Mouse (Mus musculus) MEL-GATA-1-ER (cell line): ENCODE results near the gene Ebf4.

Experiments used
- DNase-seq: peaks from one replicate; pipeline ENCODE4 v3.0.0-alpha.2; 2012; ENCODE audit warnings: low read depth; ENCODE audit errors: extremely low read depth

The Ebf4 gene

DNA sequence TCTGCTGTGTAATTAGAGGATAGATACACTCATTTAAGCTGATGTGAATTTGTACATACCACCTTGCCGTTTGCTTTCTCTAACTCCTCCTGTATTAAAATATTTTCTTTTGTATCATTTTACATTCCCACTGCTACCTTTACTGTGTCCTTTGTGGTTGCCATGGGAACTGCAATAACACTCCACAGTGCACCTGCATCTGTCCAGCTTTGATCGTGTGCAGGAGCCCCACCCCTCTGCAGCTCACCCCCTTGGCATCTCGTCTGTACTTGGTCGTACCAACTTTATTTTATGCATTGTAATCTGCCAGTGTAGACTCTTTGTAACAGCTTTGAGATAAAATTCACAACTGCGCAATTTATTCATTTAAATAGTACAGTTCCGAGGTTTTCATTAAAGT is 88.9 kb downstream of the Ebf4 start:
- DNase-seq: no peak

DNA sequence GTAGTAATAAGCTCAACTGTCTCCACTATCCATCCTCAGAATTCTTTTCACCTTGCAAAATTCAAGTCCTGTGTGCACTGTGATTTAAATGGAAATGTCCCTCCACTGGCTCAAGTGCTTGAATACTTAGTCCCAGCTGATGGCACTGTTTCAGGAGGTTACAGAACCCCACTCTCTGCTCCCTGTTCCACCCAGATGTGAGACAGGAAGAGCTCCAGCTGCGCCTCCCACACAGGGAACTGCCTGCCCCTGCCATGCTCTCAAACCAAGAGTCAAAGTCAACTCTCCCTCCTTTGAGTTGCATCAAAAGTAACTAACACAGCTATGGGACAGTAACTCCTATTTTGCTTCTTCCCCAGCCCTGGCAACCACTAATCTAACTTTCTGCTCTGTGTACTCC is 91.2 kb downstream of the Ebf4 start:
- DNase-seq: no peak

GRCm38 (mm10) chr2:130388796-130389195 is 93.8 kb downstream of the Ebf4 start:
- DNase-seq: peak; percentile 37

GRCm38 (mm10) chr2:130390993-130391625 is 96.1 kb downstream of the Ebf4 start:
- no peak for DNase-seq

GRCm38 (mm10) chr2:130392836-130393235 is 97.9 kb downstream of the Ebf4 start:
- DNase-seq: no peak

GRCm38 (mm10) chr2:130395696-130396095 is 100.7 kb downstream of the Ebf4 start:
- DNase-seq: no peak

- DNase-seq: no peak
These were observed 102.4 kb downstream of the Ebf4 start, which contains the start of gene Cpxm1 for GRCm38 (mm10) chr2:130397186-130397985. TSS of gene Cpxm1 (minus strand) at chr2:130397574.

- DNase-seq: peak; percentile 31
These were observed 103.1 kb downstream of the Ebf4 start for GRCm38 (mm10) chr2:130398091-130398490.

- DNase-seq: no peak
These were observed 105.1 kb downstream of the Ebf4 start for GRCm38 (mm10) chr2:130400046-130400445.

- DNase-seq: no peak
These were observed 106.9 kb downstream of the Ebf4 start for GRCm38 (mm10) chr2:130401891-130402290.

DNA sequence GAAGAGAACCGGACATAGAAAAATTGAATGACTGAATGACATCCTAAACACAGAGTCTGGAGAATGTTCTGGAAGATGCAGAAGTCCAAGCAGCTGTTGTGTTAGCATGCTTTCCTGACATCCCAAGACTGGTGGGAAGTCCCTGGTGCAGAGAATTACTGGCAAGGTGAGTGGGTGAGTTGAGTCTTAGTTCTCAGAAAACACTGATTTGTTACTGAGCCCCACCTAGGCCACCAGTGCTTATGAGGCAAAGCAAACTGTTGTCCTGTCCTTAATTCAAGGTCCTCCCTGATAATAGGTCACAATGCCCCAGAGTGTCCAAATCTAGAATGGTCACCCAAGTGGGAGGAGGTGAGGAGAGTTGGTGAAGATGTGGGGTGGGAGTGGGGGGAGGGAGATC is 110.0 kb downstream of the Ebf4 start, which contains the start of the genes Gm28372 and 1700020A23Rik:
Gene Gm28372, plus strand, starts transcription at position 301 of the 400 bp plus-strand sequence.
Gene 1700020A23Rik, plus strand, starts transcription at position 321 of the 400 bp plus-strand sequence.
- no peak for DNase-seq

DNA sequence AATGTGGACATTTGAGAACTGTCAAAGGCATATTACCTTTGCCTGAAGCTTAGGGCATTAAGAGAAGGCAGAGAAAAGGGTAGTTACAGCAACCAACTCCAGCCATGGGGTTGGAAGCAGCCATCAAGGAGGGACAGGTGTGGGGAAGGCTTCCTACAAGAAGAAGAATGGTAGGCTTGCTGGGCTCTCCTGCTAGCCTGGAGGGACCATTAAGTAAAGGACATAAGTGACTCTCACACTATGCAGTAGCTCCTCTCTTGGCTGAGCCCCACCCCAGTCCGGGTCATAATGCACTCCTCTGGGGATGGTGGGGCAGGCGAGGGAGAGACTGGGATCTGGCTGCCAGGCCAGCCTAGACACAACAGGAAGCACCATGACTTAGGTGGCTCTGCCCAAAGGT is 111.2 kb downstream of the Ebf4 start, which contains the start of gene Tmem239:
Gene Tmem239, plus strand, starts transcription at position 301 of the 400 bp plus-strand sequence.
- no peak for DNase-seq

GRCm38 (mm10) chr2:130408194-130408593 is 113.2 kb downstream of the Ebf4 start:
- no peak for DNase-seq

DNA sequence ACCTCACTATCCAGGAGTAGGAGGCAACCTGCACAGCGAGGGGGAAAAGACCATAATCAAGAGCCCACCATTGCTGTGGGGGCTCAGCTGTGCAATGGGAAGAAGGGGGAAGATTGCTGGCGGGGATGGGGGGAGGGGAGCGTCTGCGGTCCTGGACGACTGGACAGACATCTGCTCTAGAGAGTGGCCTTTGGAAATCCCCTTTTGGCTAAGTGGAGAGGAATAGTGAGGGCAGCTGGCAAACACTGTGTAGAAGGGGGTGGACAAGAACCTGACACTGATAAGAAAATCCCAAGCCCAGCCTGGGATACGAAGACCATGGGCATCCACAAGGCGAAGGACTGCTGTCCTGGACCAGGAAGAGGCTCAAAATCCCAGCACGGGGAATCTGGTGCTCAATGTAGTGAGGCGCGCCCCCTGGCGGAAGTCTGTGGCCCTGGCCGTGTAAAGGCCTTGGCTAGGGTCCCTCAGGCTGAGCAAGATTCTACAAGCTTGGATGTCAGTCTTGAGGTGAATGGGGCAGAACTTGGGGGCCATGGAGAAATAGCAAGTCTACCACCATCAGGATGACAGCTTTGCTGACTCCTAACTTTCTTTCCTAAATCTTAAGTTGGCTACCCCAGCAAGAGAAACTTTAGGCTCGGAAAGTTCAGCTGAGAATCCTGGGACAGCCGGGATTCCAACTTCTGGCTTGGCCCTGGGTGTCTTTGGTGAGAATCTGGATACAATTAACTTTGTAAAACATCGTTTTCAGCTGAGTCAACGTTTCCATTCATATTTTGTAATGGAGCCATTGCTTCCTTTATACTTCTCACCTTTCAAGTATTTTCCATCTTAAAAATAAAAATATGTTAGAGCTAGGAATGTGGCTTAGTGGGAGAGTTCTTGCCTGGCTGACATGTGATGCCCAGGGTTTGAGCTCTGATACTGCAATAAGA is 116.9 kb downstream of the Ebf4 start:
- peak; percentile 30 for DNase-seq

GRCm38 (mm10) chr2:130412775-130413174 is 117.8 kb downstream of the Ebf4 start:
- DNase-seq: no peak

GRCm38 (mm10) chr2:130414094-130414856 is 119.3 kb downstream of the Ebf4 start:
- no peak for DNase-seq
